Mouse (Mus musculus): Measurements from ENCODE around the gene Esrp2.

Esrp2 gene

GRCm38 (mm10) chr8:106123443-106123842 is 13.3 kb downstream of the Esrp2 start:
- peak; percentile 36 for DNase-seq (ENCODE audit: low read depth, low spot score)

- DNase-seq (ENCODE audit: low read depth, low spot score): peak; percentile 80
Measured at GRCm38 (mm10) chr8:106115897-106116296, 20.9 kb downstream of the Esrp2 start.

- DNase-seq (ENCODE audit: low read depth, low spot score): no peak
Measured at GRCm38 (mm10) chr8:106112514-106112913, 24.3 kb downstream of the Esrp2 start.

GRCm38 (mm10) chr8:106112041-106112440 is 24.7 kb downstream of the Esrp2 start:
- DNase-seq (ENCODE audit: low read depth, low spot score): peak; percentile 40

GRCm38 (mm10) chr8:106108729-106109128 is 28.0 kb downstream of the Esrp2 start:
- DNase-seq (ENCODE audit: low read depth, low spot score): no peak

GRCm38 (mm10) chr8:106108080-106108479 is 28.7 kb downstream of the Esrp2 start:
- no peak for DNase-seq (ENCODE audit: low read depth, low spot score)

GRCm38 (mm10) chr8:106106193-106106592 is 30.6 kb downstream of the Esrp2 start:
- DNase-seq (ENCODE audit: low read depth, low spot score): no peak

GRCm38 (mm10) chr8:106103888-106104287 is 32.9 kb downstream of the Esrp2 start:
- no peak for DNase-seq (ENCODE audit: low read depth, low spot score)

- DNase-seq (ENCODE audit: low read depth, low spot score): no peak
Measured at GRCm38 (mm10) chr8:106102321-106102720, 34.5 kb downstream of the Esrp2 start.
